Mouse (Mus musculus) thymus, postnatal 4 days (tissue): ENCODE measurements around the gene Kcnj11.

Source experiments
- DNase-seq: peaks from one replicate; pipeline ENCODE4 v3.0.0; 2021

Kcnj11 gene

DNA sequence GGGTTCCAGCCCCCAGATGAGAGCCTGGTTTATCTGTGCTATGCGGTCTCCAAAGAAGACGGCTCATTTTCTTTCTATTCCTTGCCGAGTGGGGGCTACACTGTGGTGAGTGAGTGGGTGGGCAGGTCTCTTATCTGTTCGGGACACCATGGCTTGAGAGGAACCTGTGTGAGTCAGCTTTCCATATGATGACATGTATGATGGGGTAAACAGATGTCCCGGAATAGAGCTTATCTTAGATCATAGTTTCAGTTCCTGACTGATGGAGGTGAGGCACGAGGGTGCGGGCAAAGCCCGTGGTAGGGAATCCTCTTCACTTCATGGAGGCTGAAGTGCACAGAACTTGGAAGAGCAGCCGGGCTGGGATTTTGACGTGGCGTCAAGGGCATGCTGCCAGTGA, 54.7 kb downstream of the Kcnj11 start:
- no peak for DNase-seq

DNA sequence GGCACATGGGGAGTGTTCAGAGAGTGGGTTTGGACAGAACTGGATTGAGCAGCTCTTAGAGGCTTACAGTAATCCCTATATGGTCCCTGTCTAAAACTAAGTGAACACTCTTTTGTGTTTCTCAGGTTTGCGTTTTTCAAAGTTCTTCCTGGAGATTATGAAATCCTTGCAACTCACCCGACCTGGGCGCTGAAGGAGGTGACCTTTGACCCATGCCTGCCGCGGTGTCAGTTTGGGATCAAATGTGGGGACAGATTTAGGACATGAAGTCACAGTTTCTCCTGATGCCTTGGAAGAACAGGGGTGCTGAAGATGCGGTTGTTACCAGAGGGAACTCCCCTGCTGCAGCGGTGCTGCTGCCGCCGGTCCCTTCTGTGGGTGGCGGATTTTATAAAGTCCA, 56.5 kb downstream of the Kcnj11 start:
- DNase-seq: no peak
